Mouse (Mus musculus) CD4-positive, CD25-positive, alpha-beta regulatory T cell, adult 4 months (primary cell): Measurements from ENCODE around the gene Dnaic1. TPM values are rescaled to one million over a fixed set of nuclear protein-coding genes. Genes with fewer than 3 reads are reported as not detected.

Source experiments
- ATAC-seq: one replicate; pipeline ENCODE4 v1.8.0; 2017
- polyA plus RNA-seq, 2 experiments: library from polyadenylated mRNA; unstranded; fragments of 100-300 nt; shearing (Covaris generic); gene quantifications; one replicate each; pipeline ENCODE4 v1.2.1; 2017

The Dnaic1 gene
- polyA plus RNA-seq, 2 experiments from 2014 or later: not detected

DNA sequence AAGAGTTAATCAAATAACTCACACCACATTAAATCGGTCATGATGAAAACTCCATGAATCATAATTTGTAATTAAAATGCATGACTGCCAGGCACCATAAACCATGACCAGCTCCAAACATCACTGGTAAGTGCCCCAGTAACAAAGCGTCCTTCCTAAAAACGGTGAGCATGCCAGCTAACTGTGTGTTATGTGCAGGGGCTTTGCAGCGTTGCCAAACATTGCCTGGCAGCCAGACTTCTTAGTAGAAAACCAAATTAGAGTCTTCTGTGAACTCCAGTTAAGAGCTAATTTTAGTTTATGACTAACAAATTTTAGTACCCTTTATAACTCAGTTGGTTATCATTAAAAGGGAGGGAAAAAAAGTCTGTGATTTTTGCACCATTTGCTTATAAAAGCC lies 3.9 kb downstream of the Dnaic1 start:
- no peak for ATAC-seq

DNA sequence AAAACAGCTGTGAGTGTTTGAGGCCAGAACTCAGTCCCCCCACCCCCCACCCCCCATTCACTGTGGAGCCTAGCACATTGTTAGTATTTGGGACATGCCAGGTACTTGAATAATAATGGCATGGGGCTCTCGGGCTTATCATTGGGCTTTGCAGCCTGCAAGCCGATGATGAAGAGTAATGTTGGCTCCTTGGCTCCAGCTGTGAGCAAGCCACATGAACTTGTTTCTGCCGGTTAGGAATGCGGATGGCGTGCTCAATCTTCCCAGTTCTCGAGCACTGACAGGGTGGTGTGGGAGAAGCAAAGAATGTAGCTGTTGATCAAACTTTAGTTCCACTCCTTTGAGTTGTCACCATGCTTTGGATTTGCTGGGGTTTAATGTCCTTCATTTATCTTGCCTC lies 6.3 kb downstream of the Dnaic1 start:
- no peak for ATAC-seq

DNA sequence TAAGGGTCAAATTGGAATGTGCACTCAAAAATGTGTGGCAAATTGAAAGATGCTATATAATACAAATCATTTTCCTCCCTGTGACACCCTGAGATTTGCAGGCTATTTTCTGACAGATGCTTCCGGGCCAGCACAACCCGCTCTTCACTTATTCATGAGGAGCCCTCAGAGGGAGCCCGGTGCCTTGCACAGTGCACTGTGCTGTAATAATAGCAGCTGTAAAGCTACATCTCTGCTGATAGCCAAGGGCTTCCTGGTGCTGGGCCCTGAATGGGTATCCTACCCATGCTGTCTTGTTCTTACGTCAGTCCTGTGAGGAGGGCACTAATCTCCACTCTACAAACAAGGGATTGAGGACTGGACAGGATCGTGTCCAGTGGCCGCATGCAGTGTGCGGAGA lies 13.8 kb downstream of the Dnaic1 start:
- ATAC-seq: no peak

DNA sequence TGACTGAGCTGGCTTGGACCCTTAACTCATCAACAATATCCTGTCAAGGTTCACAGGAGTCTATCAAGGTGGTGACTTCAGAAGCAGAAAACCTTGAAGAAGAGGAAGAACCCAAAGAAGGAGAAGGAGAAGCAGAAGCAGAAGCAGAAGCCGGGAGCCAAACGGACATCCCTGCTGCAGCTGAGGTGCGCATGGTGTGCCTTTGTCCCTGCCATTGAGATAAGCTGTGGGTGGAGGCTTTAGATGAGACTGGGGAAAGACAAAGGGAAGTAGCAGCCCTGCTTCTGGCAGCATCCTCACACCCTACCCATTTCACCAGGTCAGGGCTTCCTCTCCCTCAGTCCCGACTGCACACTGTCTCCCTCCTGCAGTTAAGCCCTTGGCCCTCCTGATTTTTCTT lies 33.2 kb downstream of the Dnaic1 start:
- ATAC-seq: no peak

DNA sequence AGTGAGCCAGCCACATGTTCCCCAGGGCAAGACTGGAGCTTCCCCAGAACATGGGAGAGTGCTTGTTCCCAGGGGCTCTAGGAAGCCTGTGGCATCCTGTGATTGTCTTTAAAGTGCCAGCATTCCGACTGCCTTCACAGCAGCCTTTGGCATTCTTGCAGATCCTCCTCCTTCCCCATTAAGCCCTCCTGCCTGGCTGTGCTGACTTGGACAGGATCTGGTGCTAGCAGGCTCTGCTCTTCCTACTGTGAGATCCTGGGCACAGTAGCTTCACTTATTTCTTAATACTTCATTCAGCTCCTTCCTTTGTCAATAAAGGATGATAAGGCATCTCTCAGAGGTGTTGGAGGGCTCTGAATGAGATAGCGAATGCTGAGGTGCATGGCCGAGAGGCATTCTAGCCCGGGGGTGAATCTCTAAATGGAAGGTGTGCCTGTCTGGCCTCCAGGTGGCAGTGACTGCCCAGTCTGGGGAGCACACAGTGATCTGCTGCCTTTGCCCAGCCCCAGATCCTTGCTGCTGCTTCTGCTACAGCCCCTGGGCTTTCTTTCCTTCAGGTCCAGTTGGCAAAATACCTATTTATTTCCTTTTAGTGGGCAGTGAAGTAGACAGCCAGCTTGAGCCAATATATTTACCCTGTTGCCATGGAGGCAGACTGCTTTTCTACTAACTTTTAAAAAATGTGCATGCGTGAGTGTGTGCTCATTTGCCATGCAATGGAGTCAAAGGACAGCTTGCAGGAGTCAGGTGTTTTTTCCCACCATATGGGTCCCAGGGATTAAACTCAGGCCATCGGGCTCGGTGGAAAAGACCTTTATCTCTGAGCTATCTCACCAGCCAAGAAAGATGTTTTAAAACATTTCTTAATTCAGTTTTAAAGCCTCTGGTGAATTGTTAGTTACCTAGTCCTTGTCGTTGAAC lies 35.2 kb downstream of the Dnaic1 start:
- no peak for ATAC-seq

DNA sequence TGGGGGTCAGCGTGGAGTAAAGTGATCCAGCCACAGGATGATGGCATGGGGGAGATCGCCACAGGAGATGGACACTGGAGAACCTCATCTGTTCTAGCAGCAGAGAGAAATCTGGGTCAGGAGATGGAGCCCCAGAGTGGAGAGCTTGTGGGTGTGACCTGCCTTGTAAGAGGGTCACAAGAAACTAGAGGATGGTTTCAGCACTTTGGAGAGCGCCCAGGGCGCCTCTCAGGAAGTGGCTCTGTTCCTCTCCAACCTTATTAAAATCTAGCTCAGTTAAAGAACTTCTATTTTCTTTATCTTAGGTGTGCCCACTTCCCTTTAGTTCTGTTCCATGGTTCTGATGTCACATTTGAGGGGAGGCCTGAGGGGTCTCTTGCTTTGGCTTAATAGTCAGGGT lies 37.2 kb downstream of the Dnaic1 start:
- ATAC-seq: no peak

DNA sequence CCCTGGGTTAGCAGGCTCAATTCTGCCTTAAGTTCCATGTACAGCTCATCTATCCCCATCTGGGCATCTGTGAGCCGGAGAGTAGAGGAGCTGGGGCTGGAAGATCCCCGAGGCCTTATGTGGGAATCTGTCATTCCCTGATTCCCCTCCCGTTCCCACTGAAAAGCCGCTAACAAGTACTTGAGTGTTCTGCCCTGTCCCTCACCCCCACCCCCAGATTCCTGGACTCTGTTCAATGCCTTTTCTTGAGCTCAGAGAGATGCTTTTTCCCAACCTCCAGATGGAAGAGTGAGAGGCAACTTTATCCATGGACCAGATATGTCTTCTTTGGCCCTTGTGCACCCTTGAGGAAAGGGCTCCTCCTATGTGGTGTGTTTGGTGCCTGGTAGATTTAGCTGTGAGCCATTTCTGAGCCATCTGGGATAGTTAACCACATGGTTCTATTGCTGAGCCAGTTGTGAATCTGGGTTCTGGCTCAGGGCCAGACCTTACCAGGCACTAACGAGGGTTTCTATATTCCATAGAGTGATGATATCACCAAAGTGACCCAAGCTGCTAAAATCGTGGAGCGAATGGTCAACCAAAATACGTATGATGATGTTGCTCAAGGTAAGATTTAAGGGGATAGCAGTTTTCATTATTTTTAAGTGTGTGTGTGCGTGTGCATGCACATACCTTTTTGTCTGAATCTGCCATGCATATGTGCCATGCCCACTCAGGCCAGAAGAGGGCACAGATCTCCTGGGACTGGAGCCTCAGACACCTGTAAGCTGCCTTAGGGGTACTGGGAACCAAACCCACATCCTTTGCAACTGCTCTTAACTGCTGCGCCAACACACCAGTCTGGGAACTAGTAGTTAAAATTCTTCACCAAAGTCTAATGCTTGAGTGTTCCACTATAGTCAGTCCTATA lies 40.4 kb downstream of the Dnaic1 start:
- no peak for ATAC-seq

DNA sequence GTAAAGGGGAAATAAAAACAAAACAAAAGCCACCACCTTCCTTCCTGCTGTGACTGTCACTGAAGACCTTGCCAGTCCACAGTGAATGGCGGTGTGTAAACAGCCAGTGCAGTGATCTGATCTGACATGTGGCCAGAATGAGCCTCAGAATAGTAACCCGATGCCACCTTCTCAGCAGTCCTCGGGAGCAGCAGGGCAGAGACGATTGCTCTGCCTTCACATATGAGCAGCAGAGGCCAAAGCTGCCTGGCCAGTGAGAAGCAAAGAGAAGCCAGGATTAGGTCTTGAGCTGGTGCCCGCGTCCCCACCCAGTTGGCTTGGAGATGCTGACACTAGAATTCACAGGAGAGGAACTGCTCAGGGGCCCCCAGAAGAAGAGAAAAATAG lies 41.0 kb downstream of the Dnaic1 start:
- ATAC-seq: no peak

DNA sequence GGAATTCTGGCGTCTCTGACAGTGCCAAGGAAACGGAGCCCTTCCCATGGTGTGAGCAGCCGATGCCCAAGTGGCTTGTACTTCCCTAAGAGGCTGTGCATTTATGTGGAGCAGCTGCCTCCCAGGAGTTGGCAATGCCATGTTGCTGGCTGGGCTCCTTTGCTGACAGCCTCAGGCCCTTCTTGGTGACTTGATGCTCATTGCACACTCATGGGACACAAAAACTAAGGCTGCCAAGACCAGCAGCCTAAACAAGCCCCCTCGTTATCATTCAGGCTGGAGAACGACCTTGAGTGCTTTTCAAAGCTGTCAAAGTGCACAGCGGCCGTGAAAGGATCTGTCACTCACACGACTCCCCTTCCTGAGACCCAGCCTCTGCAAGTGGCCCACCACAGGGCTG lies 42.6 kb downstream of the Dnaic1 start:
- ATAC-seq: no peak

DNA sequence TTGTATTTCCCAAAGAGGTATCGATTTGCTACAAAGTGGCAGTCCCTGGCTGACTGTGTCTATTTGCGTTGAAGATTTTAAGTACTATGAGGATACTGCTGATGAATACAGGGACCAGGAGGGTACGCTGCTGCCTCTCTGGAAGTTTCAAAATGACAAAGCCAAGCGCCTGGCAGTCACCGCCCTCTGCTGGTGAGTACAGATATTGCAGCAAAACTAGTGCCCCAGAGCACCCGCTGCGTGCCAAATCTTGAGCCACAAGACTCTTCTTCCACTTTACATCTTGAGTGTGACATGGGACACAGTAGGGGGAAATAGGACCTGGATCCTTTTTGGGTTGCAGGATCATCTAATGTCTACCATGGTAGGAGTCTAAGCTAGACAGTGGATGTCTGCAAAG lies 44.6 kb downstream of the Dnaic1 start:
- ATAC-seq: peak; percentile 64

DNA sequence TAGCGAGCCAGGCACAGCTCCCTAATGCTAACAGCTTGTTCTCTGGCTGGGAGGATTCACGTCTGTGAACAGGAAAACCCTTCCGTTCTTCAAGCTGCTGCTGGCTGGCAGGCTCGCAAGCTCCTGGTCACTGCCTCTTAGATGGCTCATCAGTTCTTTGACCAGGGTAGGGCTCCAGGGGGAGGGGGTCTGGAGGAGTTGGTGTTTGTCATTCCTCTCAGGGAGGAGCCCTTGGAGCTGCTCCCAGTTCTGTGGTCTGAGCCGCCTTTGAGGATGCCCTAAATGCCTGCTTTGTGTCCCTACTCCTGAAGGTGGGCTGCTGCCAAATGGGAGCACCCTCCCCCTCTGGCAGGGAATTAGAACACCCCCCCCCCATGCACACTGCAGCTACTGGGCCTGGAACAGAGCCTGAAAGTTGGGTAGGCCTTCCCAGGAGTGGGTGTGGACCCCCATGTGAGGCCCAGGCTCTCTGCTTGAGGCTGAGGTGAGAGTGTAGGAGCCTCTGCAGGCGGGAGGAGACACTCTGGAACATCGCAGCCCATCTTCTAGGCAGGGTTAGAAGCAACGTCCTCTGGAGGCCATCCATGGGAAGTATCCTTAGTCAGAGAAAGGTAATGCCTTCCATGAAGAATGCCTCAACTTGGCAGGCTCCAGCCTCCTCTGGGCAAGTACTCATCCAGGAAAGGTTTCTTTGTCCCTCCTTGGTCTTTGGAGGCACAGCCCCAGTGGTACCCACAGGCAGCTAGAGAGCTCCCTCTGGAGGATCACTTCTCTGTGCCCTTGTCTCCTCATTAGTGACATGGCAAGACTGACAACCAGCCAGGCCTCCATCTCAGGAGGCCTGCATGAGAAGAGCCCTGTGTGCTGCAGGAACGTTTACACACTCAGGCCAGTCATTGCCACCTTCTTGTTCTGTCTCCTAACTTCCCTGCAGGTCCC lies 46.4 kb downstream of the Dnaic1 start:
- no peak for ATAC-seq

DNA sequence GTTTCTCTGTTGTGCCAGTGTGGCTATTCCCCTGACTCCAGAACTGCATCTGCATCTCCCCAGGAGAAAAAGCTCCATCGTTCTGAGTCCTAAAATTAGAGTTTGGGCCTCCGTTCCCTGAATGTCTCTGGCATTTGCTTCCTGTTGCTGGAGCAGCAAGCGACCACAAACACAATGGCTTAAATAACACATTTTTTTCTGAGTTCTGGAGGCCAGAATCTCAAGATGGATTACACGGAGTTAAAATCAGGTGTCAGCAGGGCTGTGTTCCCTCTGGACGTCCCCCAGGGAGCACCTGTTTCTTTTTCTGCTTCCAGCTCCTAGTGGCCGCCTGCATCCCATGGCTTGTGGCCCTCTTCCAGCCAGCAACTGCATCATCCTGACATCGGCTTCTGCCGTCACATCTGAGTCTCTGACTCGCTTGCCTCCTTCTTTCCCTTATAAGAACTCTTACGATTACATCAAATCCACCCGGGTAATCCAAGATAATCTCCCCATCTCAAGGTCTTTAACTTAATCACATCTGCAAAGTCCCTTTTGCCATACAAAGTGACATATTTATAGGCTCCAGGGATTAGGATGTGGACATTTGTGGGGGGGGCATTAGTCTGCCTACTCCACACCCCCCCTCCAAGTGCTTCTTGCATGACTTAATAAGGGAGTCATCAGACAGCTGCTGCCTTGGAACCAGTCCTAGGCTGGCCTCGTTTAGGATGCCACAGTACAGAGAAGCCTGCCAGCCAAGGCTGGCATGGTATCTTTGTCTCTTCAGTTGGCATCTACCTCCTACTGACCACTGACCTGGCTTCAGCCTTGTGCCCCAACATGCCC lies 49.6 kb downstream of the Dnaic1 start:
- no peak for ATAC-seq

DNA sequence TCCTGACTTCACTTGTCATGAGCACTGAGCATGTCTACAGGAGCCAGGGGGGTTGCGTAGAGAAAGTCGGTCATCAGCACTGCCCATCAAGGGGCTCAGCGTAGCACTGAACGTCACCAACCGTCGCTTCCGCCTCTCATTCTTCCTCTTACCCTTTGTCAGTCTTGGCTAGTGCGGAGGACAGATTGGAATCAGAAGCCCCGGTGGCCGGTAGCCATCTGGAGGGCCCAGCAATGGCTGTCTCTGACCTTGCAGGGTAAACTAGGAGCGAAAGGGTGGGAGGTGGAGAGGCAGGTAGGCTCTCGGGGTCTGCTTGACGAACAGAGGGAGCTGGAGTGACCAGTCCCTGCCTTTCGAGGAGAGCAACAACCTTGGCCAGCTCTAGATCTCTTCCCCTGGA lies 52.5 kb downstream of the Dnaic1 start:
- ATAC-seq: no peak

DNA sequence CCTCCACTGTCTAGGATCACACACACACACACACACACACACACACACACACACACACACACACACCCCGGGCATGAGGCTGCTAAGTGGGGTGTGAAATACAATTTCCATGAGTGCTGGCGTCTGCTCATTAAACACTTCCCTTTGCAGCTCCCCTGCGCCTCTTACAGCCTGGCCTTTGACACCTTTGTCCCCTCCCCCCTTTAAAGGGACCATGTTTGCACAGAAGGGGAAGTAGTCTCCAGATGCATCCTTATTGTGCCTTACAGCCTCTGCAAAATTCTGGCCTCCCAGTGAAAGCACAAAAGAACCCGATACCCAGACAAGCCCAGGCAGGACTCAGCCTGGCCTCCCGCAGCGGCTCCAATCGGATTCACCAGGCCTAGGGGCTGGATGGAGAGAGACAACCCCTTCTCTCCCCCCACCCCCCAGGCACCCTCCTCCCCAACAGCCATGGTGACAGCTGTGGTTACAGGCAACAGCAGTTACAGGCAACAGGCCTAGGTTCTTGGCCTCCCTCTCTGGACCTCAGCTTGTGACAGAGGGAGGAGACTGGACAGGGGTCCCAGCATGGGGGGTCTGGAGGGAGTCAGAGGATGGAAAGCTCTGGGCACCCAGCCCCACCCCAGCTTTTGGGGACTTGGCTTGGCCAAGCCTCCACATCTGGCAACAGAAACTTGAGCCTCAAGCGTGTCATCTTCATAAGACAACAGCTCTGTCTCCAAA lies 58.8 kb downstream of the Dnaic1 start:
- ATAC-seq: no peak

DNA sequence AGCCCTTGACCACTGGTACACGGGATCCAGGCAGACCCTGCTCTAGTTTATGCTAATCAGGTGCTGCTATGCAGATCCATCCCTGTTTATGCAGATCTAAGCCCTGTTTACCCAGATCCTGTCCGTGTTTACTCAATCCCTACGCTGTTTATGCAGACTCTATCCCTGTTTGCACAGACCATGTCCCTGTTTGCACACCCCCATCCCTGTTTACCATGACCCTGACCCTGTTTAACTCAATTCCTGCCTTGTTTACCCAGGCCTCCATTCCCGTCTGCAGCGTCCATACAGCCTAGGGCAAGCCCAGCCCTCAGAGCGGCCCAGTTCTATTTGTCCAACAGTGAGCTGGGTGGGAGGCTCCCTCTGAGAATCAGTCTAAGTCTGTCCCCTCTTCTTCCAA lies 60.6 kb downstream of the Dnaic1 start:
- ATAC-seq: no peak

DNA sequence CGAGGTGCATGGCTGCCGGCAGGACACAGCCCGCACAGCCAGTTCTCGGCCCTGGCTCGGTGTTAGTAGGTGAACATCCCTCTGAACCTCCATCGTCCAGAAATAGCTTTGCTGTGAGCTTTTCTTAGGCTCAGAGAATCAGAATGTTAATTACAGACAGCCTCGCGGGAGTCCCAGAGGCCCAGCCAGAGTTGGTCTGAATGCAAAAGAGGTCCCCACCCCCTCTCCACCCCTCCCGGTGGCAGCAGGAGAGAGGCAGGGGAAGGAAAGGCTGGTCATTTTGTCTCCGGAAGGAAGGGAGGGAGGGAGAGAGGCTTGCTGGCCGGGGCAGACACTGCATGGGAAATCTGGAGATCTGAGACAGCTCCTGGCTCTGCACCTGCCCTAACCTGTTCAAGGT lies 61.8 kb downstream of the Dnaic1 start:
- ATAC-seq: no peak

DNA sequence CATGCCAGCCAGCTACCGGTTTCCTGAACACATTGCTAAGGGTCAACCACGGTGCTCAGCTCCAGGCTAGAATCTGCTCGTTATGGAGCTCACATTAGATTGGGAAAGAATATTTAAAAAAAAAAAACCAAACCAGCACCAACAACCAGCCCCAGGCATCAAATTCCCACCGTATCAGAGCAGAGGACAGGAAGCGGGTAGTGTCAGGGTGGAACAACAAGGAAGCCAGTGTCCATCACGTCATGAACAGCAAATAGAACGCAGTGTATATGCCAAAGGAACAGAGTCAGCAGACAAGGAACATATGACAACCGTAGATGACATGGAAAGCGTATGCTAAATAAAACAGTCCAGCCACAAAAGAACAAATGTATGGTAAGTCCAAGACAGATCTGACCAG lies 63.4 kb downstream of the Dnaic1 start:
- ATAC-seq: no peak

DNA sequence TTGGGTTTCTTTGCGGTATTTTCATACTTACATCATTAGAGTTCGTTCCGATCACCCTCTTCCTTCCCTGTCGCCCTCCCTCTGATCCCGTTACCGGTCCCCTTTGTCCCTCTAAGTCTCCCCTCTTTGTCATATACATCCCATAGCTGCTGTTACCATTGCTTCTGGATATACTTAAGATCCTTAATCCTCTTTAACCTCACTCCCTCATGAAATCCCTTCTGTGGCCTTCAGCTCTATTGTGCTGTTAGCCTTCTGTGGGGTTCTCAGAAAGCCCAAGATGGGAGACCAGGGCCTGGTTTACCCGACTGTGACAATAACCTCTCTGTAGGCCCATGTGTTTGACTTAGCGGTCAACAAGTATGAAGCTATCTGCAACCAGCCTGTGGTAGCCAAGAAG lies 65.1 kb downstream of the Dnaic1 start:
- no peak for ATAC-seq

DNA sequence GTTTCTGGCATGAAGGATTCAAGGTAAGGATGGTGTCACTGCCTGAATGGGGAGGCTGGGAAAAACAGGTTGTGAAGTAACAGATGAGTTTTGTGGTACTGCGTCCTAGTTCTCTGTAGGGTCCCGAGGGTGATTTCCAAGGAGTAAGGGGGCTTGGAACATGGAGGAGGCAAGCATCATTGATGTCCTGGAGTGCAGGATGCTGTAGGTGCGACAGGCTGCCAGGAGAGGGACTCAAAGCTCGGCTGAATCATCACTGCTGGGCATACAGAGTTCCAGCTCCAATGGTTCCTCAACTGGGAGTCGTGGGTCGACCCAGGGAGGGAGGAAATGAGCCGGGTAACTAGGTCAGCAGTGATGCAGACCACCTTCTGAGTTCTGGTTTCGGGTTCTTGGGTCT lies 65.6 kb downstream of the Dnaic1 start:
- no peak for ATAC-seq

DNA sequence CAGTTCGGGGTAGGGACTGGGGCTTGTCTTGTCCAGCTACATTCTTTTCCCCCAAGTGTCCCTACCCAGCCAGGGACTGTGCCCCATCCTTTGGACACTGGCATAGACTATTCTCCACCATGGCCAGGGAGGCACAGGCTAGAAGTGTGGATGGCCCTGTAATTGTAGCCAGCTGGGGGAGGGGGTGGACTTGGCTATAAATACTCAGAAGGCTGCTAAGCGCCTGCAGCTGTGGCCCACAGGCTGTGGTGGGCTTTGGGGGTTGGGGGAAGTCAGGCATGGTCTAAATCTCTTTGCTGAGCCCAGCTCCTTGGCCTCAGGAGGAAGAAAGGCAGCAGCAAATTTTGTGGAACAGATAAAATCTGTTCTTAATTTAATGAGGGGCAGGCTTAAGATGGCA lies 66.3 kb downstream of the Dnaic1 start:
- no peak for ATAC-seq

DNA sequence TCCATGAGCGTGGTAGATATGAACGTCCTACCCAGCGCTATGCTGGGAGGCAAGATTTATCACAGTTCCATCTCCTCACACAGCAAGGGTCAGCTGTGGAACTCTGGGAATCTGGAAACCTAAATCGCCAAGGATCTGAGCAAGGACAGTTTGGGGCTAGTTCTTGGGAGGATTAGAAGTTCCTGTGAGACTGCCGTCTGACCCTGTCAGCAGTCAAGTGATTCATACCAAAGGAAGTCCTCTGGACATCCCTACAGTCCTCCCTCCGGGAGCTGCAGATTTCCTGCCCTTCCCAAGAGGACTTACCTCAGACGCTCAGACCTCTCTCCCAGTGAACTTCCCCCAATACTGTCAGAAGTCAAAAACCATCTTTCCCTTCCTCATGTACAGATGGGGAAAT lies 66.8 kb downstream of the Dnaic1 start:
- no peak for ATAC-seq
